Mouse (Mus musculus) right cerebral cortex, postnatal 4 days (tissue): ENCODE data around the gene Rfc2.

ENCODE experiments used
- DNase-seq: peaks from one replicate; pipeline ENCODE4 v3.0.0-alpha.2; 2022

Gene Rfc2

GRCm38 (mm10) chr5:134581146-134581545 is at the start of gene Rfc2:
Rfc2 (plus strand) TSS chr5:134581366.
- DNase-seq, result no peak

- peak; percentile 54 for DNase-seq
Measured at GRCm38 (mm10) chr5:134531585-134531984, 49.6 kb upstream of the Rfc2 start.

GRCm38 (mm10) chr5:134532417-134532816 is 48.7 kb upstream of the Rfc2 start:
- DNase-seq, result no peak

- DNase-seq, result no peak
Measured at GRCm38 (mm10) chr5:134536036-134536435, 45.1 kb upstream of the Rfc2 start.

GRCm38 (mm10) chr5:134539891-134540290 is 41.3 kb upstream of the Rfc2 start:
- peak; percentile 49 for DNase-seq

GRCm38 (mm10) chr5:134540881-134541280 is 40.3 kb upstream of the Rfc2 start:
- DNase-seq, result no peak

GRCm38 (mm10) chr5:134541640-134542039 is 39.5 kb upstream of the Rfc2 start:
- DNase-seq, result no peak

- DNase-seq, result no peak
Measured at GRCm38 (mm10) chr5:134544516-134545241, 36.5 kb upstream of the Rfc2 start.

GRCm38 (mm10) chr5:134545242-134545629 is 35.9 kb upstream of the Rfc2 start:
- DNase-seq, result no peak

- DNase-seq, result no peak
Measured at GRCm38 (mm10) chr5:134546790-134547189, 34.4 kb upstream of the Rfc2 start.

GRCm38 (mm10) chr5:134548306-134548705 is 32.9 kb upstream of the Rfc2 start:
- DNase-seq, result no peak

GRCm38 (mm10) chr5:134549640-134550168 is 31.5 kb upstream of the Rfc2 start:
- DNase-seq, result no peak

- DNase-seq, result no peak
Measured at GRCm38 (mm10) chr5:134550836-134551232, 30.3 kb upstream of the Rfc2 start.

- DNase-seq, result peak; percentile 63
Measured at GRCm38 (mm10) chr5:134551233-134552109, 29.7 kb upstream of the Rfc2 start.

- peak; percentile 100 for DNase-seq
Measured at GRCm38 (mm10) chr5:134552110-134552972, 28.8 kb upstream of the Rfc2 start, which contains the start of gene Clip2. Clip2 (minus strand) TSS chr5:134552434.

GRCm38 (mm10) chr5:134553951-134554546 is 27.1 kb upstream of the Rfc2 start:
- DNase-seq, result no peak

- peak; percentile 79 for DNase-seq
Measured at GRCm38 (mm10) chr5:134555463-134556164, 25.6 kb upstream of the Rfc2 start.

- DNase-seq, result no peak
Measured at GRCm38 (mm10) chr5:134560071-134560449, 21.1 kb upstream of the Rfc2 start, which contains the start of gene Syna. Syna (minus strand) TSS chr5:134560171.

- DNase-seq, result no peak
Measured at GRCm38 (mm10) chr5:134560450-134561171, 20.6 kb upstream of the Rfc2 start.

GRCm38 (mm10) chr5:134564272-134564671 is 16.9 kb upstream of the Rfc2 start:
- DNase-seq, result no peak

- DNase-seq, result no peak
Measured at GRCm38 (mm10) chr5:134565696-134566095, 15.5 kb upstream of the Rfc2 start.
